Mouse (Mus musculus): ENCODE measurements around the gene Isca2.

- TF ChIP-seq CTCF (IDR thresholded peaks at IDR 0.05; ENCODE audit: low read depth, low read length): no peak
- TF ChIP-seq POLR2A (IDR thresholded peaks at IDR 0.05; ENCODE audit: borderline replicate concordance, low read depth, low read length): peak; percentile 57; the same call in 1 of the 2 replicates
Observed at GRCm38 (mm10) chr12:84752131-84752977, 20.7 kb upstream of the Isca2 start.

Measured in bone marrow macrophage, adult 2 months (primary cell).